In the genomic region with DNA sequence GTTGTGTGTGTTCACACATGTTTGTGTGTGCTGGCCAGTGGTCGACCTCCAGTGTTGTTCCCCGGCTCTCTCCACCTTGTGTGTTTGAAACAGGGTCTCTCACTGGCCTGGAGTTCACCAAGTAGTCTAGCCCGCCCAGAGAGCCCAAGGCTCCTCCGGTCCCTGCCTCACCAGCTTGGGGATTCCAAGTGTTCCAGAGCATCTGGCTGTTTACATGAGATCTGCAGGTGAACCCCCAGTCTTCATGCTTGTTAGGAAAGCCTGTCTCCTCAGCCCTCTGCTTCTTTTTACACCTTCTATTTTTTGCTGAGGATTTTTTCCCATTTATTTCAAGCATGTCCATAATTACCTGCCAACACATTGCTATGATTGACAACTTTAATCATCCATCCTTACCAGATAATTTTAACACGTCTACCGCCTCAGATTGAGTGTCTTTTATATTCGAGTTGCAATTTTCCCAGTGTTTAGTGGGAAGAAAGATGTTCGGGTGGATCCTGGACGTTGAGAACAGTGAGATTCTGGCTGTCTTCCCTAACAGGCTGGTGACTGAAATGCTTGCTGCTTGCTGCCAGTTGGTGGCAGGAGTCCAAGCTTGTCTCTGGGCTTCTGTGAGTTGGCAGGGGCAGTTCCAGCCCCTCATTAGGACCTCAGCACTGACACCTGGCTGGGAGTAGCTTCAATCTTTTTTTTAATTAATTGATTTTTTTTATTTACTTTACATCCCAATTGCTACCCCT, we compare ENCODE assay signal across 10 mouse cellular contexts. TPM values are rescaled to one million over a fixed set of nuclear protein-coding genes. Genes with fewer than 3 reads are reported as not detected.
DNase-seq lines count a peak whose midpoint lies in the region; ATAC-seq lines count a peak whose summit lies in the region.
"Had no signal": no experiment of that assay in that cellular context is flagged by ENCODE, and none has a peak within 500 bp of the region (broad histone marks: within the 10 kb centered on the region; RNA-seq: fewer than 3 reads in every experiment).

No protein-coding gene starts in this region.

- no peak overlapping the region for H3K9ac ChIP-seq in forebrain, embryonic 15.5 days (replicated peaks)
- H3K9ac ChIP-seq: lung, embryonic 15.5 days; stomach, embryonic 15.5 days had no signal

- H3K4me2 ChIP-seq in forebrain, embryonic 15.5 days (replicated peaks): no peak overlapping the region
- H3K4me2 ChIP-seq: lung, embryonic 15.5 days; stomach, embryonic 15.5 days had no signal

- peak; percentile 71 to 72 for DNase-seq in heart, postnatal 10 days
- no peak for DNase-seq in heart, adult 11 months
- DNase-seq in adipocyte (ENCODE audit: low spot score): peak; percentile 53
- DNase-seq in left cerebral cortex, adult 9 months (ENCODE audit: low spot score in 2 of 2): peak; percentile 42 to 56
- no peak for DNase-seq in natural killer cell, adult 2 months (ENCODE audit: low spot score in 2 of 2)
- no peak for DNase-seq in spleen, postnatal 4 days (ENCODE audit: low spot score in 2 of 2)

- peak overlapping the region; percentile 89 for H3K27ac ChIP-seq in forebrain, embryonic 15.5 days (replicated peaks)
- H3K27ac ChIP-seq: lung, embryonic 15.5 days; stomach, embryonic 15.5 days had no signal

- no peaks in the 10 kb centered on the region for H3K36me3 ChIP-seq in forebrain, embryonic 15.5 days
- H3K36me3 ChIP-seq: lung, embryonic 15.5 days; stomach, embryonic 15.5 days had no signal

- no peak overlapping the region for H3K4me3 ChIP-seq in forebrain, embryonic 15.5 days
- H3K4me3 ChIP-seq: lung, embryonic 15.5 days; stomach, embryonic 15.5 days had no signal

- peak; percentile 79 for ATAC-seq in forebrain, embryonic 15.5 days (replicated peaks)
- no peak for ATAC-seq in CD4-positive, CD25-positive, alpha-beta regulatory T cell, adult 4 months

- no peaks in the 10 kb centered on the region for H3K9me3 ChIP-seq in forebrain, embryonic 15.5 days
- H3K9me3 ChIP-seq: lung, embryonic 15.5 days; stomach, embryonic 15.5 days had no signal

- 27% methylated on average over 9 of the region's 9 CpGs for WGBS in forebrain, embryonic 15.5 days

- peaks cover 62% of the 10 kb centered on the region for H3K4me1 ChIP-seq in forebrain, embryonic 15.5 days
- H3K4me1 ChIP-seq: stomach, embryonic 15.5 days had no signal

- H3K27me3 ChIP-seq in forebrain, embryonic 15.5 days: no peaks in the 10 kb centered on the region
- H3K27me3 ChIP-seq: lung, embryonic 15.5 days; stomach, embryonic 15.5 days had no signal

- intact Hi-C loops in heart, postnatal 10 days (cut with DNase I): no loop called here

RNA-seq across cellular contexts. Expression of a gene that starts 15.6 kb away (rescaled TPM):
- not detected for total RNA-seq in heart, postnatal 10 days (2021)
- 9.9 and 11.4 TPM in 2 replicates for polyA plus RNA-seq in forebrain, embryonic 15.5 days (2015; fragmentation: Nextera tagmentation; extraction: Ambion mirVana)
- polyA plus RNA-seq in CD4-positive, CD25-positive, alpha-beta regulatory T cell, adult 4 months (2017; shearing (Covaris generic)): not detected
- polyA plus RNA-seq: lung, embryonic 15.5 days had no signal

Comparison
In these comparisons a context has a peak if more than half of its experiments do, and no peak if none do; other contexts are left out.
1. DNase-seq: peak in heart, postnatal 10 days (2 of 2), adipocyte (single experiment) and left cerebral cortex, adult 9 months (2 of 2); none in heart, adult 11 months (single experiment), natural killer cell, adult 2 months (0 of 2) and spleen, postnatal 4 days (0 of 2).
2. RNA of a gene that starts 15.6 kb away (polyA plus RNA-seq): 9.9 to 11.4 TPM in forebrain, embryonic 15.5 days; not detected in CD4-positive, CD25-positive, alpha-beta regulatory T cell, adult 4 months; every median in the first group is over 10 times any median in the second.